Mouse (Mus musculus) liver (tissue): ENCODE measurements at regions not wholly inside any gene's neighbourhood (a gene's known extent, or its start where the extent isn't known, plus 50 kb on each side); places are given as distances from the start of the nearest gene placed in this dataset.
A peak's percentile ranks its signal among the peaks of the same experiment; 100 is the strongest.

ENCODE experiments used
- DNase-seq: peaks from one replicate; pipeline ENCODE4 v3.0.0-alpha.2; 2020; ENCODE audit warnings: mixed read lengths

GRCm38 (mm10) chr8:103148013-103148412, 362.6 kb upstream of the Cdh11 start:
- DNase-seq: no peak

DNA sequence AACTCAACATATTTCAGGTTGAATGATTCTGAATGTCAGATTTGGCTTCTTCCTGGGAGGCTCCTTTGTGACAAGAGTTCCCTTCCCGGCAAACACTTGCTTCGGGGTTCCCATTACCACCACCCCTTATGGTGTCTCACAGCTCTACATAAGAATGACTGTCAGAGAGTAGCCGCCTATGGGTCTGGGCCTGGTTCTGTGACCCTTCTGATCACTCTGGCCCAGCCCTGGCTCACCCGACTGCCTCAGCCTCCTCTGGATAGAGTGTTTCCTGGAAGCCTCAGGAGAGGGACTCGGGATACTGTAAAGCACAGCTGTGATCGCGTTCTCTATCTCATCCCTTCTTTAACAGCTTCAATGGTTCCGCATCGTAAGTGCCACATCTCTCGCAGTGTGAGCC, 363.0 kb upstream of the Cdh11 start:
- no peak for DNase-seq

DNA sequence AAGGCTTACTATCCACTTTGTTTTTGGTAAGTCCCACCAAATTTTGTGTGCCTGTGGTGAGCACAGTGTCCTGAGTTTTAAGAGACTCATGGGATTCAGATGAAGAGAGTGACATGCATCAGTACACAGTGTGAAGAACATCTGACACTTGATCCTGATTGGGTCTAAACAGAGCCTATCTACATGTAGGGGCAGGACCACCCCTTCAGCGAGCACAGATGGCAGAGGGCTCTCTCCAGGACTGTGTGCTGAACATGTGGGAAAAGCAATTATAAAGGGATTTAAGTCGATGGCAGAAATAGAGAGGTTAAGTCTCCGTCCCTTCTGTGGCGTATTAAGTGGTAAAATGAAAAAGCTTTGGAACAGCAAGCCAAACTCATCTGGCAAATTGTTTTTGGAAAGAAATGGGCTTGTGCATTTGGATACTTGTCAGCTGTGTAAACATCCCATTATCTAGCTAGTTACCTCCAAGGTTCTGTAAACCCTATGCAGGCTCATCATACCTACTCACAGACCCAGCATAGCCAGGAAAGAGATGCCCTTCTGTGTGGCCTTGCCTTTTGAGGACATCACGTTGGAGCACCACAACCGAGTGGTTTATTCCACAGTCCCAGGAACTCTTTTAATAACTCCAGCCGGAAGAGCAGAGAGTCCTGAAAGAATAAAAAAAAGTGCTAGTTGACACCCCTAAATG, 381.3 kb upstream of the Cdh11 start:
- DNase-seq: no peak

GRCm38 (mm10) chr8:103173313-103173712, 387.9 kb upstream of the Cdh11 start:
- no peak for DNase-seq

DNA sequence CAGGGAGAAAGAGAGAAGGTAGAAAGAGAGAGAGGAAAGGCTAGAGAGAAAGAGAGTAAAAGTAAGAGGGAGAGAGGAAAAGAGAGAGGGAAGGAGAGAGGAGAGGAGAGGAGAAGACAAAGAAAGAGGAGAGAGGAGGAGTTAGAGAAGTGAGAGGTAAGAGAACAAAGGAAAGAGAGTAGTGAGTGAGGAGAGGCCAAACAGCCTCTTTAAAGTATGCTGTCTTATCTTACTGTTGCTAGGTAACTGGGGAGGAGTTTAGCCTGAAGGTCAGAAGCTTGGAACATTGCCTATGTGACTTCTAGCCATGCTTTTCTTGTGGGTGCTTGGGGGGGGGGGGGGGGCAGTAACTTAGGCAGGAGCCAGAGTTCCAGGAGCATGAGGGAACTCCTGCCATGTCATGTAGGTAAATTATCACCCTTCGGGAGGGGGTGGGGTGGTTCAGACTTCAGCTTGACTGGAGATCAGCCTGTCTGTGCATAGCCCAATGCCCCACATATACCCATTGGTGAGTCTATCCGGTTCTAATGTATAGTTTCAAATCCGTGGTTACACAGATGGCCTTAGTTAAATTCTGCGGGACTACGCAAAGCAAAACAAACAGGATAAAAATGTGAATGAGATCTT, 388.5 kb upstream of the Cdh11 start:
- no peak for DNase-seq

GRCm38 (mm10) chr8:103180661-103181060, 395.2 kb upstream of the Cdh11 start:
- DNase-seq: no peak

GRCm38 (mm10) chr8:103188720-103189498, 403.5 kb upstream of the Cdh11 start:
- DNase-seq: no peak

GRCm38 (mm10) chr8:103198251-103198650, 412.8 kb upstream of the Cdh11 start:
- no peak for DNase-seq

DNA sequence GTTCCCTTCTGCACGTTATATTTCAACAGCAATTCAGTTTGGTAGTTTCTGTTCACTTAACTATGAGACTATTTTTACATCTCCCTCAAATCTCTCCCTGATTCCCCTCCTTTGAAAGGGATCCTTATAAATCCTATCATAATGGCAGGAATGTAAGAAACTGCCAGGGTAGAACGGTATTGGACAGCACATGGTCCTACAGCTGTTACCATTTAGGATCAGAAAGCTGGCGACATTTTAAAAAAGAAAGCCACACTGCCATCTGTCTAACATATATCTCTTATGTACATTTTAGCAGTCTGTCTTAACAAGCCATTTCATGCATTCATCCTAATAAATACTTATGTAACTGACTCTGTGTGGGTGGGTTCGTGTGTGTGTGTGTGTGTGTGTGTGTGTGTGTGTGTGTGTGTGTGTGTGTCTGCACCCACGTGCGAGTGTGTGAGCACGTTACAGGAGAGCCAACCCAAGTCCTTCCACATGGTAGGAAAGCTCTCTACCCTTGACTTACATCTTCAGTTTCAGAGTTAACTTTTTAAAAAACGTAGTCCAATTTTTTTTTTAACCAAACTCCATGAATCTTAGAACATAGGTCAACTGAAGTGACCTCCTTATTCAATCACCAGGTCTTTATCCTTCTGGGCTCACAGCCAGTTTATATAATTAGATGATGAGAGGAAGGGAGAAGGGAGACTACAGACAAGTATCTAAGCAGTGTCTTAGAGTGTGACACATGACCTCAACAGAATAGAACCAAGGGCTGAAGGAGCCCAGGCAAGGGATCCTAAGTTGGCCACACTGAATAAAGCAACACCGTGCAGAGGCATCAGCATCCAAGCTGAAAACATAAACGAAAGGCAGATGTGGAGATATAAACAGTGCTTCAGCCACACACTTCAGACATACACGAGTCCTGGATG, 414.5 kb upstream of the Cdh11 start:
- no peak for DNase-seq

DNA sequence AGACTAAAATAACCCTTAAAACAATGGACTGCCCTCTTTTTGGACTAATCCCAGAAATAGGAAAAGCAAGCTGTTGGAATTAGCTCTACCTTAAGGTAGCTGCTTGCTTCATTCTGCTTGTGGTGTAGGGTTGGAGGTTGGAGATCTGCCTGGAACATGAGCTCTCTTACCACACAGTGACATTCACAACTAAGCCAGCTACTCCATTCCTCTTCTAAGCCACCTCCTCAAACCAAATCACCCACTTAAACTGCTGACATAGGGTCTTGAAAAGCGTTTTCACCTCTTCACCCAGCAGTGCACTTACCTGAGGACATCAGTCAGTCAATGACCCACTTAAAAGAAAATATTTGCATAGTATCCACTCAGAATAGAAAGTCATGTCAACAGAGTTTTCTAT, 418.3 kb upstream of the Cdh11 start:
- no peak for DNase-seq

GRCm38 (mm10) chr8:103214606-103215005, 429.2 kb upstream of the Cdh11 start:
- DNase-seq: no peak

GRCm38 (mm10) chr8:103230741-103231475, 445.5 kb upstream of the Cdh11 start:
- no peak for DNase-seq

DNA sequence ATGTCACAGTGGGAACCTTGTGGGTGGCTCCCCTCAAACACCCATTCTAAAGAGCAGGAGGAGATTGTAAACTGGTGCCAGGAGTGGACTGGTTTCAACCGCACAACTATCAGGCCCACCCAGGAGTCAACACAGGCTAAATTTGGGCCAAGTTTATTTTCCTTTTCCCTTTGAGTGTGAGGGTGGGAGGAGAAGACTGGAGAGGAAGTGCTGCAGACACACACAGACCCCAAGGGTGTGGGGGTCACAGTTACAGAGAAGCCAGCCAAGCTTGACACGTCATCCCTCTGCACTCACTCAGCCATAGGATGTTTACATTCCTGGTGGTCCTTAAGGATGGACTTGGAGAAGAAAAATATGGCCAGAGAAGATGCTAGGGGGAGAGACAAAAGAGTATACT, 448.9 kb upstream of the Cdh11 start:
- peak; percentile 19 for DNase-seq

DNA sequence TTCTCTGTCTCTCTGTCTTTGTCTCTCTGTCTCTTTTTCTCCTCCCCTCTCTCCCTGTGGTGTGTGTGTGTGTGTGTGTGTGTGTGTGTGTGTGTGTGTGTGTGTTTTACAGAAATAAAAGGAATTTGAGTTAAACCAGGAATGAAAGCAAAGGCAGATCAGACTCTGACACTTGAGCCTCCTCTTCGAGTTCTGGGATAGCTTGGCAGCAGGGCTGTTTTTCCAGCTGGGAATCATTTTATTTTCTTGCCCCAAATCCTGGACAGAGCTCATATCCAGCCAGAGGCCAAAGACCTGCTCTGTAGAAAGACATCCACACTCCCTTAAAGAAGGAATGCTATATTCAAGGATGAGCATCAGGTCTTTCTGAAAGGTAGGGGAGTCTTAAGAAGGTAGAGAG, 450.2 kb upstream of the Cdh11 start:
- DNase-seq: peak; percentile 4

DNA sequence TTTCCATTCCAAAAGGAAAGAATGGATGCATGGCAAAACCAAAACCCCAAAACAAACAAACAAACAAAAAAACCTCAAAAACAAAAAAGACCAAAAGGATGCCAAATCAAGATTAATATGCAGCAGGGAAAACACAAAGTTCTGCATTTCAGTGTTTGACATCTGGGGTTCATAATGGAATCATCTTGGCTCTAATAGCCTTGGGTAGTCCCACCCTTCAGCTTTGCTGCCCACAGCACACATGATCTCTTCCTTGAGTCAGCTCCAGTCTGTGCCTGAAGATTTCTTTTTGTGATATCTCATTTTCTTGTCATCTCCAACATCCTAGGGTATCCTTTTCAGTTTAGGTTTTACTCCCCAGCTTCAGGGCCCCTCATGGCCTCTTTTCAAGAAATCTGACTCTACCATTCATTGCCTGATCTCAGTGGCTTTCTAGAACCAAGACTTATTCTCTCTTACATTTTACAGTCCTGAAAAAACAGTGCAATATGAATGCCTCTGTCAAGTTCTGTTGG, 453.1 kb upstream of the Cdh11 start:
- DNase-seq: no peak

GRCm38 (mm10) chr8:103244169-103244568, 458.7 kb upstream of the Cdh11 start:
- DNase-seq: no peak

- no peak for DNase-seq
Observed at GRCm38 (mm10) chr8:103244658-103245057, 459.2 kb upstream of the Cdh11 start.

DNA sequence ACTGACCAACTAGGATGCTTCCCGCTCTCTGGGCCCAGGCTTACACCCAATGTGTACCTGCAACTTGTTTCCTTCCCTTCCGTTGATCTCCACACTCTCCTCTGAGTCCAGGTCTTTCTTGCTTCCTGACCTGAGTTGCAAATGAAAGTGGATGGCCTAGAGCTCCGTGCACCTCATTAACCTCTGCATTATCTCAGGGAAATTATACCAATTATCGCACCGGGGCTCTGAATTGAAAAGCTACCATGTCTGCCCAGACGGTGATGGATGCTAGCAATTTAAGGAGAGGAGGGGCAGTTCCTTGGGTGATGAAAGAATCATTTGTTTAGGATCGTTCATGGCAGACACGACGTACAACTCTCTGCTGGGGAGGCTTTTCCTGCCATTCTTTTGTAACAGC, 460.4 kb upstream of the Cdh11 start:
- no peak for DNase-seq

GRCm38 (mm10) chr8:103261236-103261635, 475.8 kb upstream of the Cdh11 start:
- DNase-seq: no peak

GRCm38 (mm10) chr8:103270035-103270434, 484.6 kb upstream of the Cdh11 start:
- DNase-seq: no peak

GRCm38 (mm10) chr8:103270815-103271553, 485.5 kb upstream of the Cdh11 start:
- DNase-seq: no peak
